Mouse (Mus musculus) G1E (cell line): ENCODE results near the gene Coa6. TPM values are rescaled to one million over a fixed set of nuclear protein-coding genes. Genes with fewer than 3 reads are reported as not detected.
A peak's percentile ranks its signal among the peaks of the same experiment; 100 is the strongest.

Experiments used
- ATAC-seq: 2 replicates; pipeline ENCODE4 v1.8.0; 2016; ENCODE audit warnings: mild to moderate bottlenecking; ENCODE audit not compliant: insufficient number of reproducible peaks, poor library complexity, low FRiP score, severe bottlenecking; ENCODE audit errors: extremely low read depth
- DNase-seq: peaks from one replicate; pipeline ENCODE4 v3.0.0; 2012; ENCODE audit warnings: low spot score
- H3K27me3 ChIP-seq: 2 replicates; pipeline ENCODE4 v1.6.1; 2012; ENCODE audit warnings: mild to moderate bottlenecking, low read length, inconsistent platforms; ENCODE audit not compliant: insufficient read depth
- H3K36me3 ChIP-seq: replicated peaks from 2 replicates; pipeline ENCODE3; 2012; ENCODE audit warnings: mild to moderate bottlenecking, inconsistent platforms
- H3K4me1 ChIP-seq: 2 replicates; pipeline ENCODE4 v1.6.1; 2012; ENCODE audit warnings: low read depth, low read length, inconsistent platforms, mixed read lengths; ENCODE audit not compliant: insufficient read depth
- H3K4me3 ChIP-seq: 2 replicates; pipeline ENCODE4 v1.5.1; 2012; ENCODE audit warnings: low read depth, mild to moderate bottlenecking, inconsistent platforms, low read length, moderate library complexity, mixed read lengths
- H3K9me3 ChIP-seq: replicated peaks from 2 replicates; pipeline ENCODE4 v1.6.1; 2012; ENCODE audit warnings: inconsistent platforms
- CTCF ChIP-seq: IDR thresholded peaks from 2 replicates; pipeline ENCODE4 v1.5.1; 2012; ENCODE audit warnings: low read depth, low read length, inconsistent platforms, mixed read lengths
- GATA1 ChIP-seq: IDR thresholded peaks from 2 replicates; pipeline ENCODE4 v1.6.1; 2012; ENCODE audit warnings: borderline replicate concordance, low read length, inconsistent platforms, mixed read lengths
- GATA2 ChIP-seq: IDR thresholded peaks from 2 replicates; pipeline ENCODE4 v1.6.1; 2012; ENCODE audit warnings: low read depth, low read length, inconsistent platforms, borderline replicate concordance
- POLR2AphosphoS5 ChIP-seq: IDR thresholded peaks from 2 replicates; pipeline ENCODE4 v1.6.1; 2012; ENCODE audit warnings: low read depth, low read length, inconsistent platforms; ENCODE audit not compliant: insufficient replicate concordance
- TAL1 ChIP-seq: conservative IDR thresholded peaks from 2 replicates; pipeline ENCODE4 v1.6.1; 2012; ENCODE audit warnings: low read depth, low read length, inconsistent platforms, mixed read lengths
- polyA plus RNA-seq: library from polyadenylated mRNA; stranded (reverse); fragments of >175 nt; gene quantifications from 2 replicates; pipeline ENCODE4 v1.2.3, GENCODE M21; 2012
- total RNA-seq, 2 experiments: library from RNA; stranded (forward) in 1 of 2; stranded (reverse) in 1 of 2; fragments of 200-1000 nt in 1 of 2; fragments of >200 nt in 1 of 2; fragmentation: Nextera tagmentation in 1 of 2; gene quantifications; 2 replicates each; pipeline ENCODE4 v1.2.3; 2014 to 2017

Gene Coa6
- total and polyA plus RNA-seq, 3 experiments, result 21.3 to 81.2 (median 44.1) TPM

GRCm38 (mm10) chr8:126422920-126423300, 595 bp downstream of the Coa6 start:
- H3K36me3 ChIP-seq, result peaks cover 47% of the 10 kb centered on the region
- no peaks in the 10 kb centered on the region for H3K9me3 ChIP-seq
- TF ChIP-seq POLR2AphosphoS5, result no peak
- peaks cover 24% of the 10 kb centered on the region for H3K4me1 ChIP-seq
- H3K4me3 ChIP-seq, result peak overlapping the region; percentile 100
- no peaks in the 10 kb centered on the region for H3K27me3 ChIP-seq
- DNase-seq (peak; percentile 30), ATAC-seq (0 out of 2 replicates have a peak, but pooled peaks have one; percentile 11)

- Histone ChIP-seq H3K4me3 (no peak overlapping the region), H3K27me3 (no peaks in the 10 kb centered on the region), H3K36me3 (peaks cover 57% of the 10 kb centered on the region), H3K4me1 (peaks cover 24% of the 10 kb centered on the region), H3K9me3 (no peaks in the 10 kb centered on the region)
- ATAC-seq, result no peak
- TF ChIP-seq POLR2AphosphoS5 (no peak), GATA1 (no peak), TAL1 (no peak), CTCF (no peak), GATA2 (no peak)
- no peak for DNase-seq
These were observed 1.8 kb downstream of the Coa6 start for GRCm38 (mm10) chr8:126424163-126424562.

DNA sequence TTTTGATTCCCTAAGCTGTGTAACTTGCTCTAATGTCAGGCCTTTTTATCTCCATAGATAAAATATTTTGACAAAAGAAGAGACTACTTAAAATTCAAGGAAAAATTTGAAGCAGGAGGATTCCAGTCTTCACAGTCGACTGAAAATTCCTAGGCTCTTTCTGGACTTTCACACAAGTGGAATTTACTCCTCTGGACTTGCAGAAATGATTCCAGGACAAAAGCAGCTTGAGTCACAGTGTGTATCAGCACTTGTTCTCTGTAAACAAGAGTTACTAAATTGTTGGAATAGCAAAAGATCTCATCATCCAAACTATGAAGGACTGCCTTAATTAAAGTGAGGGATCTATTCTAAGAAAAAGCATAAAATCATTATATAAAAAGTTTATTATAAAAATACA, 2.6 kb downstream of the Coa6 start:
- ATAC-seq, result no peak
- H3K36me3 ChIP-seq, result peaks cover 62% of the 10 kb centered on the region

GRCm38 (mm10) chr8:126429635-126430034, 7.3 kb downstream of the Coa6 start:
- Histone ChIP-seq H3K4me1 (0 out of 2 replicates have a peak, but pooled peaks cover 2% of the 10 kb centered on the region), H3K9me3 (no peaks in the 10 kb centered on the region), H3K36me3 (peaks cover 76% of the 10 kb centered on the region), H3K4me3 (no peak overlapping the region), H3K27me3 (no peaks in the 10 kb centered on the region)
- DNase-seq (no peak), ATAC-seq (no peak)
- TF ChIP-seq GATA2 (no peak), CTCF (no peak), GATA1 (no peak), TAL1 (no peak)

More for the DNA sequence above, 2.6 kb downstream of the Coa6 start:
- H3K9me3 ChIP-seq, result no peaks in the 10 kb centered on the region
- H3K27me3 ChIP-seq, result no peaks in the 10 kb centered on the region
- no peak overlapping the region for H3K4me3 ChIP-seq
- peaks cover 24% of the 10 kb centered on the region for H3K4me1 ChIP-seq
- DNase-seq, result no peak
- TF ChIP-seq GATA2, result no peak
- TF ChIP-seq CTCF, result no peak
- no peak for TF ChIP-seq POLR2AphosphoS5
- no peak for TF ChIP-seq GATA1
- no peak for TF ChIP-seq TAL1

- TF ChIP-seq TAL1 (no peak), POLR2AphosphoS5 (no peak), GATA2 (no peak), CTCF (no peak), GATA1 (no peak)
- no peaks in the 10 kb centered on the region for H3K27me3 ChIP-seq
- H3K36me3 ChIP-seq, result peaks cover 68% of the 10 kb centered on the region
- DNase-seq, result no peak
- 0 out of 2 replicates have a peak, but pooled peaks cover 2% of the 10 kb centered on the region for H3K4me1 ChIP-seq
- ATAC-seq, result no peak
- no peak overlapping the region for H3K4me3 ChIP-seq
- H3K9me3 ChIP-seq, result no peaks in the 10 kb centered on the region
These were observed 11.5 kb downstream of the Coa6 start for GRCm38 (mm10) chr8:126433827-126434226.

- ATAC-seq, result no peak
These were observed 16.6 kb downstream of the Coa6 start for GRCm38 (mm10) chr8:126438937-126439336.

DNA sequence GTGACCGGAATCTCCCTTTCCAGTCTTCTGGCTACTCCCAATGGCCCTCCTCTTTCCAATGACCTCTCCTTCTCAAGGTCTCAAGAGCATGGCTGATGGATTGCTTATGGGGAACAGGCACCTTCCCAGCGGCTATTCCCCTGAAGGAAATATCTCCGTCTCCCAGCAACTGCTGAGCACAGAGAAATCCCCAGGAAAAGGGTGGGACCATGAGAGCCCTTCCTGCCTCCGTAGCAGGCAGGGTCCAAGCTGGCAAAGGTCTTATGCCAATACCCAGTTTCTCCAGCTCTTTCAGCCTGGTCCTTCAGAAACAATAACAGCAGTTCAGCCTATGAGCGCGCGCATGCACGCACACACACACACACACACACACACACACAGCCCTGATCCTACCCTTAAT, 28.8 kb downstream of the Coa6 start:
- ATAC-seq (no peak), DNase-seq (no peak)
- Histone ChIP-seq H3K9me3 (no peaks in the 10 kb centered on the region), H3K36me3 (peaks cover 79% of the 10 kb centered on the region), H3K27me3 (no peaks in the 10 kb centered on the region), H3K4me1 (no peaks in the 10 kb centered on the region), H3K4me3 (no peak overlapping the region)
- TF ChIP-seq GATA2, result no peak
- no peak for TF ChIP-seq GATA1
- no peak for TF ChIP-seq TAL1
- no peak for TF ChIP-seq POLR2AphosphoS5
- no peak for TF ChIP-seq CTCF

More at GRCm38 (mm10) chr8:126438937-126439336, 16.6 kb downstream of the Coa6 start:
- 0 out of 2 replicates have a peak, but pooled peaks cover 1% of the 10 kb centered on the region for H3K4me1 ChIP-seq
- H3K36me3 ChIP-seq, result peaks cover 44% of the 10 kb centered on the region
- no peaks in the 10 kb centered on the region for H3K9me3 ChIP-seq
- no peak overlapping the region for H3K4me3 ChIP-seq
- no peaks in the 10 kb centered on the region for H3K27me3 ChIP-seq
- no peak for DNase-seq
- TF ChIP-seq POLR2AphosphoS5 (no peak), GATA2 (no peak), TAL1 (no peak), GATA1 (no peak), CTCF (no peak)
